Mouse (Mus musculus): Measurements from ENCODE around the gene Adcy1. TPM values are rescaled to one million over a fixed set of nuclear protein-coding genes. Genes with fewer than 3 reads are reported as not detected.

The Adcy1 gene
- polyA plus RNA-seq, 1 experiment from 2014 or later = 9.9 TPM

DNA sequence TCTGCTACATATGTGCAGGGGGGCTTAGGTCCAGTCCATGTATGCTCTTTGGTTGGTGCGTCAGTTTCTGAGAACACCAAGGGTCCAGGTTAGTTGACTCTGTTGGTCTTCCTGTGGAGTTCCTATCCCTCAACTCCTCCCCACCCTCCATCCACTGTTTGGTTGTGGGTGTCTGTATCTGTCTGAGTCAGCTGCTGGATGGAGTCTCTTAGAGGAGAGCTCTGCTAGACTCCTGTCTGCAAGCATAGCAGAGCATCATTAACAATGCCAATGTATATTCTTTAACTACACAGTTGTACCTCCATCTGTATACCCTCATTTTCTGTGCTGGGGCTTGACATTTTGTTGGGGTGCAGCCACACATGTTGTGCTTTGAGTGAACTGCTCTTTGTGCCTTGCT is 18.6 kb downstream of the Adcy1 start:
- no peaks in the 10 kb centered on the region for H3K9me3 ChIP-seq (ENCODE audit: control insufficient read depth, low read length)
- H3K27me3 ChIP-seq (ENCODE audit: control insufficient read depth, insufficient read depth, low read length) = no peaks in the 10 kb centered on the region
- ATAC-seq (ENCODE audit: low FRiP score, low TSS enrichment) (no peak), DNase-seq (no peak)
- H3K4me2 ChIP-seq (ENCODE audit: low read length) = no peak overlapping the region
- H3K4me3 ChIP-seq (replicated peaks; ENCODE audit: low read depth, low read length) = no peak overlapping the region
- H3K4me1 ChIP-seq (ENCODE audit: control insufficient read depth, insufficient read depth, low read length) = no peaks in the 10 kb centered on the region
- no peak overlapping the region for H3K27ac ChIP-seq (replicated peaks; ENCODE audit: low read depth, low read length)
- WGBS = 100% methylated on average over 1 of the region's 1 CpGs
- H3K9ac ChIP-seq (replicated peaks; ENCODE audit: low read length) = no peak overlapping the region
- H3K36me3 ChIP-seq (ENCODE audit: control insufficient read depth, insufficient read depth, low read length) = no peaks in the 10 kb centered on the region

DNA sequence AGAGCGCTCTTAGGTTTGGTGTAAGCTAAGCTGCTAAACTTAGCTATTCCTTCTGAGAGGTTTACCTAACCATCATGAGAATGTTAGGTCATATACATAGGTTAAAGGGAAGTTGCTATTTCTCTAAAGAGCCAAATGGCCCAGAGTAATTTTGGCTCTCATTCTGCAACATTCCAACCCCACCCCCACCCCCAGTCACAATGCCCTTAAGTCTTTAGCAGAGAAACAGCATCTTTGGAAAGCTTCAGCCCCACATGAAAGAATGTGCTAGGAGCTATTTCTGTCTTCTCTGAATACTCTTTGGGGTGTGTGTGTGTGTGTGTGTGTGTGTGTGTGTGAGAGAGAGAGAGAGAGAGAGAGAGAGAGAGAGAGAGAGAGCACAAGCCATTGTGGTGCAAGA is 20.6 kb downstream of the Adcy1 start:
- DNase-seq = no peak
- no peak overlapping the region for H3K27ac ChIP-seq (replicated peaks; ENCODE audit: low read depth, low read length)
- H3K27me3 ChIP-seq (ENCODE audit: control insufficient read depth, insufficient read depth, low read length) = no peaks in the 10 kb centered on the region
- 95% methylated on average over 1 of the region's 1 CpGs for WGBS
- no peaks in the 10 kb centered on the region for H3K9me3 ChIP-seq (ENCODE audit: control insufficient read depth, low read length)
- H3K4me2 ChIP-seq (ENCODE audit: low read length) = no peak overlapping the region
- no peak overlapping the region for H3K9ac ChIP-seq (replicated peaks; ENCODE audit: low read length)
- H3K4me1 ChIP-seq (ENCODE audit: control insufficient read depth, insufficient read depth, low read length) = no peaks in the 10 kb centered on the region
- H3K36me3 ChIP-seq (ENCODE audit: control insufficient read depth, insufficient read depth, low read length) = no peaks in the 10 kb centered on the region
- H3K4me3 ChIP-seq (replicated peaks; ENCODE audit: low read depth, low read length) = no peak overlapping the region
- ATAC-seq (ENCODE audit: low FRiP score, low TSS enrichment) = no peak

DNA sequence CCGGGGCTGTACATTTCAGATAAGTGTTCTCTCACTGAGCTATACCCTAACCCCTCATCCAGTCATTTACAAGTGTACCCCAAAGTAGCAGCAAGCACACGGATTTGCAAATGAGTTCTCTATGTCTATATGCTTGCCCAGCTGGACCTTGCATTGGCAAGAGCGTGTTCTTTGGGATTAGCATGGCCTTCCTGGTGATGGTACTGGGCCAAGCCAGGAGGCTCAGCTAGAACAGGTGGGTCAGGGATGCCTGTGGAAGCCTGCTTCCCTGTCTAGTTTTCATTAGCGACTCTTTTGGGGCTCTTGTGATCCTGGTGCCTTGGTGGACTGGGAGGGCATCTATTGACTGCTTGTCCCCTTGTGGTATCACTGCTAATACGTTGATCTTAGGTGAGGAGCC is 21.9 kb downstream of the Adcy1 start:
- Histone ChIP-seq H3K4me2 (ENCODE audit: low read length) (no peak overlapping the region), H3K27ac (replicated peaks; ENCODE audit: low read depth, low read length) (no peak overlapping the region), H3K27me3 (ENCODE audit: control insufficient read depth, insufficient read depth, low read length) (no peaks in the 10 kb centered on the region), H3K9me3 (ENCODE audit: control insufficient read depth, low read length) (no peaks in the 10 kb centered on the region), H3K4me1 (ENCODE audit: control insufficient read depth, insufficient read depth, low read length) (no peaks in the 10 kb centered on the region), H3K36me3 (ENCODE audit: control insufficient read depth, insufficient read depth, low read length) (no peaks in the 10 kb centered on the region), H3K4me3 (replicated peaks; ENCODE audit: low read depth, low read length) (no peak overlapping the region), H3K9ac (replicated peaks; ENCODE audit: low read length) (no peak overlapping the region)
- no peak for DNase-seq
- no peak for ATAC-seq (ENCODE audit: low FRiP score, low TSS enrichment)
- WGBS = 88% methylated on average over 5 of the region's 5 CpGs

DNA sequence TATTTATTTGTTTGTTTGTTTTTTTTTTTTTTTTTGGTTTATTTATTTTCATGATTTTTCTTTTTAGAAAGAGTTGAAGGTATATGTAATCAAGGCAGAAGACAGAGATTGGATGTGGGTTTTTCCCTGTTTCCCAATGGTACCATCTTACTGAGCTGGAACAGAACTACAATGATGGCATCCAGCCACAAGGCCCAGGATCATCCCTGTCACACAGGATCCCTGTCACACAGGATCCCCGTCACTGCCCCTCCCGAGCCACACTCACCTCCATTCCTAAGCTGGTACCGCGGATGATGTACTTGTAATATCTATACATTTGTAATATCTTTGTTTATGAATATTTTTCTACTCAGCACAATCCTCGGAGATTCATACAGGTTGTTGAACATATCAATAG is 27.8 kb downstream of the Adcy1 start:
- Histone ChIP-seq H3K9ac (replicated peaks; ENCODE audit: low read length) (no peak overlapping the region), H3K4me2 (ENCODE audit: low read length) (no peak overlapping the region), H3K36me3 (ENCODE audit: control insufficient read depth, insufficient read depth, low read length) (no peaks in the 10 kb centered on the region), H3K4me1 (ENCODE audit: control insufficient read depth, insufficient read depth, low read length) (no peaks in the 10 kb centered on the region), H3K9me3 (ENCODE audit: control insufficient read depth, low read length) (no peaks in the 10 kb centered on the region), H3K4me3 (replicated peaks; ENCODE audit: low read depth, low read length) (no peak overlapping the region), H3K27ac (replicated peaks; ENCODE audit: low read depth, low read length) (no peak overlapping the region), H3K27me3 (ENCODE audit: control insufficient read depth, insufficient read depth, low read length) (no peaks in the 10 kb centered on the region)
- 94% methylated on average over 5 of the region's 5 CpGs for WGBS
- no peak for DNase-seq
- no peak for ATAC-seq (ENCODE audit: low FRiP score, low TSS enrichment)

DNA sequence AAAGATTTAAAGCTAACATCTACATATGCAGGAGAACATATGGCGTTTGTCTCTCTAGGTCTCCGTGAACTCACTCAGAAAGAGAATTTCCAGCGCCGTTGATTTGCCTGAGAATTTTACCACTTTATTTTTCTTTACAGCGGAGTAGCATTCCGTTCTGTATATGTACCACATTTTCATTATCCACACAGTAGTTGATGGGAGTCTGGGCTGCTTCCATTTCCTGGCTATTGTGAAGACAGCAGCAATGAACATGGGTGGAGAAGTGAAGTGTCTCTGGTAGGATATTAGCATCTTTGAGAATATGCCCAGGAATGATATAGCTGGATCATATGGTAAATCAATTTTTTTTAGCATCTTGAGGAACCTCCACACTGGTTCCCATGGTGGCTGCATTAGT is 31.6 kb downstream of the Adcy1 start:
- DNase-seq = no peak
- no peak overlapping the region for H3K4me3 ChIP-seq (replicated peaks; ENCODE audit: low read depth, low read length)
- no peaks in the 10 kb centered on the region for H3K4me1 ChIP-seq (ENCODE audit: control insufficient read depth, insufficient read depth, low read length)
- H3K9ac ChIP-seq (replicated peaks; ENCODE audit: low read length) = no peak overlapping the region
- H3K4me2 ChIP-seq (ENCODE audit: low read length) = no peak overlapping the region
- ATAC-seq (ENCODE audit: low FRiP score, low TSS enrichment) = no peak
- no peaks in the 10 kb centered on the region for H3K27me3 ChIP-seq (ENCODE audit: control insufficient read depth, insufficient read depth, low read length)
- H3K9me3 ChIP-seq (ENCODE audit: control insufficient read depth, low read length) = no peaks in the 10 kb centered on the region
- no peak overlapping the region for H3K27ac ChIP-seq (replicated peaks; ENCODE audit: low read depth, low read length)
- H3K36me3 ChIP-seq (ENCODE audit: control insufficient read depth, insufficient read depth, low read length) = no peaks in the 10 kb centered on the region
- WGBS = 97% methylated on average over 6 of the region's 6 CpGs

DNA sequence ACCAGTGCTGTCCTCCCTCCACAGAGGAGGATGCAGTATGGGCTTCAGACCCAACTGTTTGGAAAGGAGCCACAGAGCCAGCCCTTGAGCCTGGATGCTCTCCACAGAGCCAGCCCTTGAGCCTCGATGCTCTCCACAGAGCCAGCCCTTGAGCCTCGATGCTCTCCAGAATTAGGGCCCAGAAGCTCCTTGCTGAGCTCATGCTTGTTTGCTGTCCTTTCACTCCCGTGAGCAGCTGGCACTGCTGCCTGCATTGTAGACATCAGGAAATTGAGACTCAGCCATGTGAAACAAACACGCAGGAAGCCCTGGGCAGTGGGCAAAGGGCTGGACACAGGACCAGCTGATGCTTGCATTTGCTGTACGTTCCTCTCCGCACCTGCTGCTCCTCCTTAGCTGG is 38.4 kb downstream of the Adcy1 start:
- Histone ChIP-seq H3K9ac (replicated peaks; ENCODE audit: low read length) (no peak overlapping the region), H3K4me1 (ENCODE audit: control insufficient read depth, insufficient read depth, low read length) (0 out of 2 replicates have a peak, but pooled peaks cover 4% of the 10 kb centered on the region), H3K9me3 (ENCODE audit: control insufficient read depth, low read length) (no peaks in the 10 kb centered on the region), H3K36me3 (ENCODE audit: control insufficient read depth, insufficient read depth, low read length) (no peaks in the 10 kb centered on the region), H3K27ac (replicated peaks; ENCODE audit: low read depth, low read length) (no peak overlapping the region), H3K4me2 (ENCODE audit: low read length) (no peak overlapping the region), H3K27me3 (ENCODE audit: control insufficient read depth, insufficient read depth, low read length) (no peaks in the 10 kb centered on the region), H3K4me3 (replicated peaks; ENCODE audit: low read depth, low read length) (no peak overlapping the region)
- no peak for DNase-seq
- ATAC-seq (ENCODE audit: low FRiP score, low TSS enrichment) = no peak
- WGBS = 64% methylated on average over 6 of the region's 6 CpGs

DNA sequence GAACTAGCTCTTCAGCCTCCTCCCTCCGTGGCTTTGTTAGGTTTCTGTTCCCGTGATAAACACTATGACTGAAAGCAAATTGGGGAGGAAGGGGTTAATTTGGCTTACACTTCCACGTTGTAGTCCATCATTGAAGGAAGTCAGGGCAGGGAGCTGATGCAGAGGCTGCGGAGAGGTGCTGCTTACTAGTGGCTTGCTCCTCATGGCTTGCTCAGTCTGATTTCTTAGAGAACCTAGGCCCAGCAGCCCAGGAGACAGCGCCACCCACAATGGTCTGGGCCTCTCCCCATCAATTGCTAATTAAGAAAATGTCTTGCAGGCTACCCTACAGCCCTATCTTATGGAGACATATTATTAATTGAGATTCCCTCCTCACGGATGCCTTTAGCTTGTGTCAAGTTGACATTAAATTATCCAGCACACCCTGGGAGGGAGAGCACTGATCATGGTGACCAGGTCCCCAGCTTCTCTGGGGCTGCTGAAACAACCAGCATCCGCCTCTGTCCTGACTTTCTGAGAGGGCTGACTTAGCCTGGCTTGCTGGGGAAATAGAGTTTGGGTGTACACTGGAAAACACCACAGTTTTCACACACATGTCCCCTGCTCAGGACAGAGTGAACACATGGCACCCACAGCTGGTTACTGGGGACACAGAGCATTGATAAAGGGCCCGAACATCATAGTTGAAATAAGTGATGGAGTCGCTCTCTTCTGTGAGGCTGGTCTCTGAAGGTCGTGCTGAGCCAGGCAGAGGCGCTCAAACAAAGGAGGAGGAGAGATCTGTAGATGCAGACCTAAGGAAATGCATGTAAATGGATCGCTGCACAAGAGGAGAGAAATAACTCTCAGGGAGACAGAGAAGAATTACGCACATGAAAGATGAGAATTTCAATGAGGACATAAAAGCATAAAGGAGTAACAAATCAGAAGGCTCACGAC is 39.2 kb downstream of the Adcy1 start:
- ATAC-seq (ENCODE audit: low FRiP score, low TSS enrichment) (no peak), DNase-seq (peak; percentile 45)
- no peaks in the 10 kb centered on the region for H3K36me3 ChIP-seq (ENCODE audit: control insufficient read depth, insufficient read depth, low read length)
- peak overlapping the region; percentile 23 for H3K27ac ChIP-seq (replicated peaks; ENCODE audit: low read depth, low read length)
- H3K4me2 ChIP-seq (ENCODE audit: low read length) = no peak overlapping the region
- no peaks in the 10 kb centered on the region for H3K27me3 ChIP-seq (ENCODE audit: control insufficient read depth, insufficient read depth, low read length)
- H3K9ac ChIP-seq (replicated peaks; ENCODE audit: low read length) = no peak overlapping the region
- no peaks in the 10 kb centered on the region for H3K9me3 ChIP-seq (ENCODE audit: control insufficient read depth, low read length)
- 55% methylated on average over 14 of the region's 14 CpGs for WGBS
- H3K4me1 ChIP-seq (ENCODE audit: control insufficient read depth, insufficient read depth, low read length) = 0 out of 2 replicates have a peak, but pooled peaks cover 4% of the 10 kb centered on the region
- no peak overlapping the region for H3K4me3 ChIP-seq (replicated peaks; ENCODE audit: low read depth, low read length)

DNA sequence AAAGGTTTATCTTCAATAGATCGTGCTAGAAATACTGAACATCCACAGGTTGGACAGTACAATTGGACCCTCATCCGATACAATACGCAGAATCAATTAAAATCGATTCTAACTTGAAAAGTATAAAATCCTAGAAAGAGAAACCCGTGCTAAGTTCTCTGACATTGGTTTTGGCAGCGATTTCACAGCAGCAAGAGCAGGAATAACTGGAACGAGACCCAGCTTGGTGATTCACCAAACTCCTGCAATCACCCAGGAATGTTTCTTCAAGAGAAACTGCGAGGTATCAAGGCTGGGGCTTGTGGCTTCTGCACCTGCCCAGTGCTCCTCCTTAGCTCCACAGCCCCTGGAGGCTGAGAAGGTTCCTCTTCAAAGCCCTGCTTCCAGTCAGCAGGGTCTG is 42.0 kb downstream of the Adcy1 start:
- 95% methylated on average over 8 of the region's 8 CpGs for WGBS

DNA sequence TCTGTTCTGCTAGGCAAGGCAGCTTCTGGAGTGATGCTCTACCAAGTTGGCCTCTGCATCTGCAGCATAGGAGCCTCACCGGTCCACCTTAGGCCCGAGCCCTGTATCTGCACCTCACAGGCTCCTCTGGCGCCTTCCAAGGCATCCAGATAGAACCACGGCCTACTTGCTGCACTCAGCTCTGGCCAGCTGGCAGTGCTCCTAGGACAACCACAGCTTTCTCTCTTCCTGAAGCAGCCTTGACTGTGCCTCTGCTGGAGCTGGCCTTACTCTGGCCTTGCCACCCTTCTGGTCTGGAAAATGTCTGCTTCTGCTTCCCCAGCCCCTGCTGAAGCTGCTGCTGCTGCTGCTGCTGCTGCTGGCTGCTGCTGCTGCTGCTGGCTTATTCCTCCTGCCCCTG is 45.8 kb downstream of the Adcy1 start:
- Histone ChIP-seq H3K4me1 (ENCODE audit: control insufficient read depth, insufficient read depth, low read length) (0 out of 2 replicates have a peak, but pooled peaks cover 6% of the 10 kb centered on the region), H3K36me3 (ENCODE audit: control insufficient read depth, insufficient read depth, low read length) (no peaks in the 10 kb centered on the region), H3K27me3 (ENCODE audit: control insufficient read depth, insufficient read depth, low read length) (no peaks in the 10 kb centered on the region), H3K4me3 (replicated peaks; ENCODE audit: low read depth, low read length) (no peak overlapping the region), H3K27ac (replicated peaks; ENCODE audit: low read depth, low read length) (no peak overlapping the region), H3K4me2 (ENCODE audit: low read length) (no peak overlapping the region), H3K9ac (replicated peaks; ENCODE audit: low read length) (no peak overlapping the region), H3K9me3 (ENCODE audit: control insufficient read depth, low read length) (no peaks in the 10 kb centered on the region)
- ATAC-seq (ENCODE audit: low FRiP score, low TSS enrichment) = no peak
- 92% methylated on average over 4 of the region's 4 CpGs for WGBS
- DNase-seq = no peak

More for the DNA sequence above, 42.0 kb downstream of the Adcy1 start:
- no peaks in the 10 kb centered on the region for H3K9me3 ChIP-seq (ENCODE audit: control insufficient read depth, low read length)
- H3K4me1 ChIP-seq (ENCODE audit: control insufficient read depth, insufficient read depth, low read length) = 0 out of 2 replicates have a peak, but pooled peaks cover 4% of the 10 kb centered on the region
- no peak overlapping the region for H3K27ac ChIP-seq (replicated peaks; ENCODE audit: low read depth, low read length)
- no peaks in the 10 kb centered on the region for H3K36me3 ChIP-seq (ENCODE audit: control insufficient read depth, insufficient read depth, low read length)
- DNase-seq = no peak
- no peak overlapping the region for H3K4me3 ChIP-seq (replicated peaks; ENCODE audit: low read depth, low read length)
- no peaks in the 10 kb centered on the region for H3K27me3 ChIP-seq (ENCODE audit: control insufficient read depth, insufficient read depth, low read length)
- no peak for ATAC-seq (ENCODE audit: low FRiP score, low TSS enrichment)
- no peak overlapping the region for H3K9ac ChIP-seq (replicated peaks; ENCODE audit: low read length)
- H3K4me2 ChIP-seq (ENCODE audit: low read length) = no peak overlapping the region

All from midbrain, embryonic 14.5 days (tissue).